Mouse (Mus musculus) small intestine, adult 2 months (tissue): ENCODE results near the gene Lrrn2.

Experiments used
- CTCF ChIP-seq: fragments of 200-500 bp; IDR thresholded peaks from 2 replicates; pipeline ENCODE4 v1.5.1; 2012; ENCODE audit warnings: low read depth, mild to moderate bottlenecking, control low read depth, inconsistent platforms, low read length, moderate library complexity, mixed read lengths; ENCODE audit not compliant: insufficient replicate concordance, insufficient read length; ENCODE audit errors: extremely low read depth
- POLR2A ChIP-seq: fragments of 200-500 bp; IDR thresholded peaks from 2 replicates; pipeline ENCODE4 v1.6.1; 2012; ENCODE audit warnings: low read depth, mild to moderate bottlenecking, control low read depth, inconsistent platforms, low read length, moderate library complexity

DNA sequence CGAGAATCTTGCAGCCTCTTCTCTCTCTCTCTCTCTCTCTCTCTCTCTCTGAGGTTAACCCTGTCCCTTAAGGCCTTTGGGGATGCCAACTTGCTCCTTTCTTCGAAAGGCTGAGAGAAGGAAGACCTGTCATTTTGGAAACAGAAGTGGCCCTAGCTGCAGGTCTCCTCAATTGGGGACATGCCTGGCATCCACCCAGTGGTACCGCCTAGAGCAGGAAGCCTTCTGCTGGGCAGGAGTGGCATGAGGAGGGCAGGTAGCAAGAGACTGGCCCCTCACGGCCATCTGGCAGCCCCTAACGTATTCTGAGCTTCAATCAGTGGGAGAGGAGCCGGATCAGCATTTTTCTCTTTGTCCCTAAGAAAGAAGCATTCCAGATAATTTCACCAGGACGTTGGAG is 9.7 kb upstream of the Lrrn2 start:
- no peak for TF ChIP-seq CTCF
- no peak for TF ChIP-seq POLR2A
